Mouse (Mus musculus) G1E (cell line): ENCODE results near the gene Dnajb4. TPM values are rescaled to one million over a fixed set of nuclear protein-coding genes. Genes with fewer than 3 reads are reported as not detected.

ENCODE experiments used
- ATAC-seq: 2 replicates; pipeline ENCODE4 v1.8.0; 2016; ENCODE audit warnings: mild to moderate bottlenecking; ENCODE audit not compliant: insufficient number of reproducible peaks, poor library complexity, low FRiP score, severe bottlenecking; ENCODE audit errors: extremely low read depth
- DNase-seq: peaks from one replicate; pipeline ENCODE4 v3.0.0; 2012; ENCODE audit warnings: low spot score
- H3K27me3 ChIP-seq: 2 replicates; pipeline ENCODE4 v1.6.1; 2012; ENCODE audit warnings: mild to moderate bottlenecking, low read length, inconsistent platforms; ENCODE audit not compliant: insufficient read depth
- H3K36me3 ChIP-seq: replicated peaks from 2 replicates; pipeline ENCODE3; 2012; ENCODE audit warnings: mild to moderate bottlenecking, inconsistent platforms
- H3K4me1 ChIP-seq: 2 replicates; pipeline ENCODE4 v1.6.1; 2012; ENCODE audit warnings: low read depth, low read length, inconsistent platforms, mixed read lengths; ENCODE audit not compliant: insufficient read depth
- H3K4me3 ChIP-seq: 2 replicates; pipeline ENCODE4 v1.5.1; 2012; ENCODE audit warnings: low read depth, mild to moderate bottlenecking, inconsistent platforms, low read length, moderate library complexity, mixed read lengths
- H3K9me3 ChIP-seq: replicated peaks from 2 replicates; pipeline ENCODE4 v1.6.1; 2012; ENCODE audit warnings: inconsistent platforms
- CTCF ChIP-seq: IDR thresholded peaks from 2 replicates; pipeline ENCODE4 v1.5.1; 2012; ENCODE audit warnings: low read depth, low read length, inconsistent platforms, mixed read lengths
- GATA1 ChIP-seq: IDR thresholded peaks from 2 replicates; pipeline ENCODE4 v1.6.1; 2012; ENCODE audit warnings: borderline replicate concordance, low read length, inconsistent platforms, mixed read lengths
- GATA2 ChIP-seq: IDR thresholded peaks from 2 replicates; pipeline ENCODE4 v1.6.1; 2012; ENCODE audit warnings: low read depth, low read length, inconsistent platforms, borderline replicate concordance
- POLR2AphosphoS5 ChIP-seq: IDR thresholded peaks from 2 replicates; pipeline ENCODE4 v1.6.1; 2012; ENCODE audit warnings: low read depth, low read length, inconsistent platforms; ENCODE audit not compliant: insufficient replicate concordance
- TAL1 ChIP-seq: conservative IDR thresholded peaks from 2 replicates; pipeline ENCODE4 v1.6.1; 2012; ENCODE audit warnings: low read depth, low read length, inconsistent platforms, mixed read lengths
- polyA plus RNA-seq: library from polyadenylated mRNA; stranded (reverse); fragments of >175 nt; gene quantifications from 2 replicates; pipeline ENCODE4 v1.2.3, GENCODE M21; 2012
- total RNA-seq, 2 experiments: library from RNA; stranded (forward) in 1 of 2; stranded (reverse) in 1 of 2; fragments of 200-1000 nt in 1 of 2; fragments of >200 nt in 1 of 2; fragmentation: Nextera tagmentation in 1 of 2; gene quantifications; 2 replicates each; pipeline ENCODE4 v1.2.3; 2014 to 2017

The Dnajb4 gene
- total and polyA plus RNA-seq, 3 experiments: 1.3 to 27.3 (median 26.4) TPM

DNA sequence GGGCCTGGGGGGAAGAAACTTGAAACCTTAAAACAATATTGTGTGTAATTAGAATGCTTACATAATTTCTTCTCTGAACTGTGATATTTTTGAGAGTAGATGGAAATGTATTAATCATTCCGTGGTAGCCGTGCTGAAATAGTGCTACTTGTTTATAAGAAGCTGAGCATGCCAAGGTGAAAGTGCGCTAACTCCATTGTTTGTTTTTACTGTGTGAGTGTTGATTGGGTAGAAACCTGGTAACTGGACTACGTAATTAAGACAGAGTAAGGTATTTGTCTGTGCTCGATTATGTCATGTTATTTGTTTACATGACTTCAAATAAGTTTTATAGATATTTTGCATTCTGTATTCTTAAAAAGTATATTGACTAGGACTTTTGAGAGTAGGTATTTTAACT lies 19.2 kb upstream of the Dnajb4 start:
- H3K27me3 ChIP-seq: no peaks in the 10 kb centered on the region
- H3K4me1 ChIP-seq: peaks cover 28% of the 10 kb centered on the region; the same call in 1 of the 2 replicates
- no peak overlapping the region for H3K4me3 ChIP-seq
- ATAC-seq (no peak), DNase-seq (no peak)
- no peaks in the 10 kb centered on the region for H3K9me3 ChIP-seq
- peaks cover 65% of the 10 kb centered on the region for H3K36me3 ChIP-seq
- TF ChIP-seq GATA2 (no peak), GATA1 (no peak), TAL1 (no peak), CTCF (no peak), POLR2AphosphoS5 (no peak)

GRCm38 (mm10) chr3:152228843-152229242 lies 18.7 kb upstream of the Dnajb4 start:
- Histone ChIP-seq H3K27me3 (no peaks in the 10 kb centered on the region), H3K36me3 (peaks cover 66% of the 10 kb centered on the region), H3K4me3 (no peak overlapping the region), H3K4me1 (peaks cover 28% of the 10 kb centered on the region; the same call in 1 of the 2 replicates), H3K9me3 (no peaks in the 10 kb centered on the region)
- ATAC-seq: no peak
- TF ChIP-seq GATA2: no peak
- TF ChIP-seq TAL1: no peak
- no peak for TF ChIP-seq CTCF
- TF ChIP-seq GATA1: no peak
- no peak for TF ChIP-seq POLR2AphosphoS5
- no peak for DNase-seq

DNA sequence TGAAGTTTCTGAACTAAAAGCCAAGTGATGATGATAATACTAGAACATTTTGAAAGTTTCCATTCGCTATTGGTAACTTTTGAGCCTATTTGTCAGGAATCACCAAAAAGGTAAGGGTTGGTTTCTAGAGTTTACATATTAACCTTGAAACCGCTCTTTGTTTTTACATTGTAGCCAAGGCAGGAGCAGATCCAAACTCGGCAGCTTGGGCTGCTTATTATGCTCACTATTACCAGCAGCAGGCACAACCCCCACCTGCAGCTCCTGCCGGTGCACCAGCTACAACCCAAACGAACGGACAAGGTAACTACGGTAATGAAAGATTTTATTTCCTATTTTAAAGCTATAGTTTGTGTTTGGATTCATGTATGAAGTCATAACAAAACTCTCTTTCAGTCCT lies 15.8 kb upstream of the Dnajb4 start:
- Histone ChIP-seq H3K36me3 (peaks cover 74% of the 10 kb centered on the region), H3K4me1 (peaks cover 20% of the 10 kb centered on the region; the same call in 1 of the 2 replicates), H3K27me3 (no peaks in the 10 kb centered on the region), H3K4me3 (no peak overlapping the region), H3K9me3 (no peaks in the 10 kb centered on the region)
- DNase-seq (no peak), ATAC-seq (no peak)
- no peak for TF ChIP-seq CTCF
- no peak for TF ChIP-seq GATA1
- TF ChIP-seq POLR2AphosphoS5: no peak
- no peak for TF ChIP-seq TAL1
- no peak for TF ChIP-seq GATA2

GRCm38 (mm10) chr3:152224918-152225317 lies 14.8 kb upstream of the Dnajb4 start:
- TF ChIP-seq TAL1: no peak
- no peak for TF ChIP-seq CTCF
- no peak for TF ChIP-seq GATA1
- TF ChIP-seq GATA2: no peak
- no peak for TF ChIP-seq POLR2AphosphoS5
- Histone ChIP-seq H3K36me3 (peaks cover 77% of the 10 kb centered on the region), H3K27me3 (no peaks in the 10 kb centered on the region), H3K4me1 (peaks cover 17% of the 10 kb centered on the region; the same call in 1 of the 2 replicates), H3K9me3 (no peaks in the 10 kb centered on the region), H3K4me3 (no peak overlapping the region)
- no peak for ATAC-seq
- DNase-seq: no peak

DNA sequence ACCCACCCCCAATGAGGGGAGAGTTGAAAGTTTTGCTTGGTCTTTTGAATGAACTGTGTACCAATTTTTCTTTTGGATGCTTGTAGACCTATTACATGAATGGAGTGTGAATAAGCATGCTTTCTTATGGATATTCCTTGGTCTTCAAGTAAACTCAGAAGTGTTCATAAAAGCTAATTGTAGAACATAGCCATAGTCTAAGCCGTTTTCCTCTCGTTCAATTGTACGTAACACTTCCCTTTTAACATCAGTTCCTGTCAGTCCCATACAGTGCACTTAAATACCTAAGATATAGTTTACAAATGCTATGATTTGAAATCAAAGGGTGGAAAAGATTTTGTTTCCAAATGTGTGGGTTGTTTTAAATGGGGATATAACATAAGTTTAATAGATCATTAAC lies 3.3 kb upstream of the Dnajb4 start:
- peaks cover 35% of the 10 kb centered on the region for H3K36me3 ChIP-seq
- H3K4me3 ChIP-seq: peak overlapping the region; percentile 93; the same call in 1 of the 2 replicates
- no peaks in the 10 kb centered on the region for H3K27me3 ChIP-seq
- ATAC-seq: no peak
- DNase-seq: no peak
- no peaks in the 10 kb centered on the region for H3K9me3 ChIP-seq
- H3K4me1 ChIP-seq: peaks cover 27% of the 10 kb centered on the region
- TF ChIP-seq GATA2: no peak
- no peak for TF ChIP-seq POLR2AphosphoS5
- no peak for TF ChIP-seq GATA1
- TF ChIP-seq CTCF: no peak

GRCm38 (mm10) chr3:152211731-152212279 lies 1.7 kb upstream of the Dnajb4 start:
- Histone ChIP-seq H3K4me1 (peaks cover 35% of the 10 kb centered on the region), H3K9me3 (no peaks in the 10 kb centered on the region), H3K36me3 (peaks cover 33% of the 10 kb centered on the region), H3K4me3 (peak overlapping the region; percentile 93), H3K27me3 (no peaks in the 10 kb centered on the region)
- DNase-seq: no peak
- 0 out of 2 replicates have a peak, but pooled peaks have one; percentile 10 for ATAC-seq
- TF ChIP-seq CTCF: no peak
- TF ChIP-seq POLR2AphosphoS5: no peak
- TF ChIP-seq GATA1: no peak
- no peak for TF ChIP-seq TAL1
- TF ChIP-seq GATA2: no peak
